Mouse (Mus musculus) heart, adult 2 months (tissue): ENCODE data around the gene Dhps.

Experiments used
- CTCF ChIP-seq: fragments of 200-600 bp; IDR thresholded peaks from 2 replicates; pipeline ENCODE4 v1.8.1; 2022; ENCODE audit warnings: antibody characterized with exemption, mild to moderate bottlenecking, moderate library complexity
- EP300 ChIP-seq: fragments of 200-500 bp; IDR thresholded peaks from 2 replicates; pipeline ENCODE4 v1.6.1; 2011; ENCODE audit warnings: low read depth, low read length, control low read depth; ENCODE audit not compliant: insufficient read depth
- POLR2A ChIP-seq: fragments of 200-500 bp; IDR thresholded peaks from 2 replicates; pipeline ENCODE4 v1.6.1; 2011; ENCODE audit warnings: mild to moderate bottlenecking, low read depth, low read length, control low read depth; ENCODE audit not compliant: insufficient read depth

DNA sequence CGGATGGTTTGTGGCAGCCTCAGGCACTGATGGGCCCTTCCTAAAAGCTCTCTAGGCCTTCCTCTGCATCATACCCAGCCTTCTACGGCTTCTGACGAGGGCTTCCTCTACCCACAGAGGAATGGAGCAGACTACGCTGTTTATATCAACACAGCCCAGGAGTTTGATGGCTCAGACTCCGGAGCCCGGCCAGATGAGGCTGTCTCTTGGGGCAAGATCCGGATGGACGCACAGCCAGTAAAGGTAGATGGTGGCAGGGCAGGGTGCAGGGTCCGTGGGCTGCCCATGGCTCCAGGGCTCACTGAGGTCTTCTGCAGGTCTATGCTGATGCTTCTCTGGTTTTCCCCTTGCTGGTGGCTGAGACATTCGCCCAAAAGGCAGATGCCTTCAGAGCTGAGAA is 3.1 kb downstream of the Dhps start:
- TF ChIP-seq CTCF (no peak), POLR2A (no peak), EP300 (no peak)
